Mouse (Mus musculus) c-Kit-positive CD71-positive TER-119-negative erythroid progenitor cells, embryonic 14.5 days (primary cell): ENCODE results near the gene Anapc15-ps.

Experiments
- DNase-seq: peaks from one replicate; pipeline ENCODE4 v3.0.0-alpha.2; 2013; ENCODE audit warnings: low read depth

The Anapc15-ps gene

DNA sequence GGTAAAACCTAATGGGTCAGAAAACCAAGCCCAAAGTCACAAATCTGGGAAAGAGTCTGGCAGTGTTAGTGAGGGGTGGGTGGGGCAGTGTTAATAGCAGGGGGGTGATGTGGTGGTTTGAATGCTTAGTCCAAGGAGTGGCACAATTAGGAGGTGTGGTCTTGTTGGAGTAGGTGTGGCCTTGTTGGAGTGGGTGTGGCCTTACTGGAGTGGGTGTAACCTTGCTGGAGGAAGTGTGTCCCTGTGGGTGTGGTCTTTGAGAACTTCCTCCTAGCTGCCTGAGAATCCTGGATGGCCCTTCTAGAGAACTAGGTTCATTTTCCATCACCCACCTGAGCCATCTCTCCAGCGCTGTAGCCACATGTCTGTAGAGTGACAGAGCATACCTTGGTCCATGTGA, 16.6 kb upstream of the Anapc15-ps start:
- DNase-seq, result no peak

- no peak for DNase-seq
Measured at GRCm38 (mm10) chr10:95689058-95689457, 15.8 kb upstream of the Anapc15-ps start.

- DNase-seq, result no peak
Measured at GRCm38 (mm10) chr10:95687558-95688141, 14.4 kb upstream of the Anapc15-ps start.

- no peak for DNase-seq
Measured at GRCm38 (mm10) chr10:95686041-95686440, 12.8 kb upstream of the Anapc15-ps start.

DNA sequence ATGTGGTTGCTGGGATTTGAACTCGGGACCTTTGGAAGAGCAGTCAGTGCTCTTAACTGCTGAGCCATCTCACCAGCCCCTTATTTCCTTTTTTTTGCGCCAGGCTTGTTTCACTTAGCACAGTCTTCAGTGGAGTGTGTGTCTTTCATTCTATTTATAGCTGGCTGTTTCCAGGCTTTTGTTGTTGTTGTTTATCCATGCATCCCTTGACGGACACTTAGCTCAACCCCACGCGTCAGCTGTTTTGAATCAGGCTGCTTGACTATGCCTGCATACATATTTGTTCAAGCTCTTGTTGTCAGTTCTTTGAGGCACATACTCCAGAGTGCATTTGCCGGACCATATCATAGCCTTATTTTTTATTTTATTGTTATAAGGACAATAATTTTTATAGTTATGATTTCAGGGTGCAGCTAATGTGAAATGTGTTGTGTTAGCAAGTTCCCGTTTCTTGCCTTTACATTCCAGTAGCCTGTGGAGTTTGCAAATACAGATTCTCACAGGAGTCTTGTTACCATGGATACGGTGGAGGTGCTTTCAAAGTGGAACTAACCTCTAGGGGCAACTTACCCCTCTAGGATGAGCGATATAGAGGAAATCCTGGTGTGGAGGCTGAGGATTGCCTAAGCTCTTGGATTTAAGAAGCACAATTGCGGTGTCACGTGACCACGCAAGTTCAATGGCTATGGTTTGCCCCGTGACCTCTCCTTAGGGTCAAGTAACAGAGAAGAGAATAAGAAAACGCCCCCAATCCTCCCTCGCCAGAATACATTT, 11.7 kb upstream of the Anapc15-ps start:
- no peak for DNase-seq

GRCm38 (mm10) chr10:95684250-95684649, 11.0 kb upstream of the Anapc15-ps start:
- DNase-seq, result no peak

GRCm38 (mm10) chr10:95683735-95684134, 10.5 kb upstream of the Anapc15-ps start:
- DNase-seq, result no peak

GRCm38 (mm10) chr10:95682964-95683363, 9.7 kb upstream of the Anapc15-ps start:
- no peak for DNase-seq

- no peak for DNase-seq
Measured at GRCm38 (mm10) chr10:95682091-95682740, 9.0 kb upstream of the Anapc15-ps start.

DNA sequence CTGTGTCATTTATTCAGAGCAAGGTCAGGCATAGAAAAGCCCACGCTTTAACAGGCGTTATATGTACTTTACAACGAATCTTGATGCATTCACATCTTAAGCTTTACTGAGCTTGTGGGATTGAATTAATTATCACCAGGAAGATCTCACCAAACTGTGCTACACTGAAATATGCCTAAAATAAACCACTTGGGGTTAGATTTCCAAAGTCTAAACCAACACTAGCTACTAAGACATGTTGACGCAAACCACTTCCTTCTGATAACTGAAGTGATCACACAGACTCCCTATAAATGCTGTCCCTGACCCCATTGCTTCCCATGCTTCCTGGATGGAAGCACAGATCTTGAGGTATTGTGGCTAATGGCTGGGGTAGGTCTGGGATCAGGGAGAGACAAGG, 8.2 kb upstream of the Anapc15-ps start:
- DNase-seq, result no peak

DNA sequence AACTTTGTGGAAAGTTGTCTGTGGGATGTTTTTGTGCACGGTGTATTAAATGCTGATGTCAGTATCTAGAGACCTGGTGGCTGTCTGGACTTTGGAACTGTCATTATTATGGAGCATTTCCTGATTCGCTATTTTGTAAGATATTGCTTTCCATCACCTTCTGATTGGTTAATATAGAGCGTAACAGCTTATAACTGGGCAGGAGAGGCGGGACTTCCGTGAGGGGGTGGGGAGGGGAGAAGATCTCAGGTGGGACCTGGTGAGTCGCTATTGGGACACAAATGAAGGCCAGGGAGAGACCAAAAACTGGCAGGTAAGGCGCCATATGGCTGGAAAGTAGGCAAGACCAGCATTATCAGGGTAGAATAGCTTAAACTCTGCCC, 7.8 kb upstream of the Anapc15-ps start:
- DNase-seq, result no peak

- DNase-seq, result no peak
Measured at GRCm38 (mm10) chr10:95680153-95681057, 7.2 kb upstream of the Anapc15-ps start.

DNA sequence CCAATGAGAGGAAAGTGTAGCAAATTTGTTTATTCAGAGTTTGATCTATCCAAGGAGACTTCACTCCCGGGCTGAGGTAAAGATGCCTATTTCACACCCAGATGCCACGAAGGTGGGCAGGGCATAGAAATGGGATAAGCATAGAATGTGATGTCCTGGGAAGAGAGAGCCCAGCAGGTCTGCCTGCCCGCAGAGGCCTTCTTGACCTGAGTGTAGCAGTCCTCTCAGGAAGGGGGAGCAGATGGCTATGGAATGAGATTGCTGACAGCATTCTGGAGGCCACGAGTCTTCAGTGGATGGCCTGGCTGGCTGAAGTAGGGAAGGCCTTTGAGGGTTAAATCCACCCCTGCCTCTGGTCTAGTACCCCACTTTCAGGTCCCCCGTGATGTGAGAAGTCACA, 5.9 kb upstream of the Anapc15-ps start:
- DNase-seq, result no peak

GRCm38 (mm10) chr10:95678661-95679060, 5.4 kb upstream of the Anapc15-ps start:
- no peak for DNase-seq

DNA sequence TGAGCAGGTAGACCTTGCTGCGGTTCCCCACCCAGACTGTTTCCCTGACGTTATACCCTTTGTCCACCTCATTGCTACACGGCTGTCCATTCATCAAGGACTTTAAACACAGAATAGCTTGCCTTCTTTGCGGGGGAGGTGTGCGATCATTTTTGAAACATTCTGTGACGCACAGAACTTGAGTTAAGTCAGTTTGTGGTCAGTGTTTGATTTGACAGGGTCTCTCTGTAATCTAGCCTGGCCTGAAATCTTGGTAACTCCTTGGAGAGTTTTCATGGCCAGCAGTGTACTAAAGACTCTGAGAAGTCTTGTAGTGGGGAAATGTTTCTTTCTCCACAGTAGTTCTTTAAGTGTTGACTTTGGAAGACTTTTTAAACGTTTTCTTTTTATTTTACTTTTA, 5.0 kb upstream of the Anapc15-ps start:
- no peak for DNase-seq

GRCm38 (mm10) chr10:95677356-95678109, 4.3 kb upstream of the Anapc15-ps start:
- no peak for DNase-seq

GRCm38 (mm10) chr10:95676991-95677355, 3.7 kb upstream of the Anapc15-ps start:
- no peak for DNase-seq

- no peak for DNase-seq
Measured at GRCm38 (mm10) chr10:95676387-95676786, 3.1 kb upstream of the Anapc15-ps start.

DNA sequence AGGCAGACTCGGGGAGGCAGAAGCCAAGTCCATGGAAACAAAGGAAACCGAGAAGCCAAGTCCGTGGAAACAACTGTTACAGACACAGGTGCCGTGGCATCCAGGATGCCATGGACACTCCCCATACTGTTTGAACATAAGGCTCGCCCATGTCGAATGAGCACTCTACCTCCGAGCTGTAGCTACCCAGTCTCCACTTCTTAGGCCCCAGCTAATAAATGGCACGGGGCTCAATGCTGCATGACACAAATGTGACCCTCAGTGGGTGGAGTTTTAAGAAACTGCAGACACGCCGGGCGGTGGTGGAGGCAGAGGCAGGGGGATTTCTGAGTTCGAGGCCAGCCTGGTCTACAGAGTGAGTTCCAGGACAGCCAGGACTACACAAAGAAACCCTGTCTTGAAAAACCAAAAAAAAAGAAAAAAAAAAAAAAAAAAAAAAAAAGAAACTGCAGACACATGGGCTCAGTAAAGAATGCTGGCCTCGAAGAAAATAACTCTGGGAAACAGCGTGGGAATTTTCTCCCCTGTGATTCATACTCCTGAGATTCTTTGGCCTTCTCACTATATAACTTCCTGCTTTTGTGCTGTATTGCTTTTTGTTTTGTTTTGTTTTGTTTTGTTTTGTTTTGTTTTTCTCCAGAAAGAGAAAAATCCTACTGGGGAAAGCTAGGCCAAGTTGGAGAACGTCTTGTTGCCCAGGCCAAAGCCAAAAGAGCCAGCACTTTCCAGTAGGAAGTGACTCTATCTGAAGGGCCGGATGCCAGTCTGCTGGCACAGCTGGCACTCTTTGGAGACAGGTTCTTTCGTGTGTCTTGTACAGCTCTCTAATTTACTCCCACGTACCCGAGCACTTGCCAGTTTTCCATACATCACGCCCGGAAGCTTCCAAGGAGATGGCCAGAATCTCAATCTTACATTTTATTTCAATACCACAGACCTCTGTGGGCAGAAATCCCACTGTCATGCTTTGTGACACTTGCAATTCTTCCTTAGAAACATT, 2.2 kb downstream of the Anapc15-ps start:
- no peak for DNase-seq

- no peak for DNase-seq
Measured at GRCm38 (mm10) chr10:95669872-95670271, 3.4 kb downstream of the Anapc15-ps start.
